Mouse (Mus musculus) adrenal gland, adult 18-20 months (tissue): ENCODE results near the gene Tmem178b. TPM values are rescaled to one million over a fixed set of nuclear protein-coding genes. Genes with fewer than 3 reads are reported as not detected.
A peak's percentile ranks its signal among the peaks of the same experiment; 100 is the strongest.

ENCODE experiments used
- DNase-seq, 2 experiments: peaks; one replicate each; pipeline ENCODE4 v3.0.0; 2021 to 2022; ENCODE audit warnings: low spot score in 2 of 2
- long read RNA-seq, 2 experiments: library from polyadenylated mRNA; stranded (forward); transcript quantifications; one replicate each; pipeline ENCODE4 v2.0.0; 2021
- total RNA-seq, 2 experiments: library from RNA; stranded (reverse); gene quantifications; 1 replicate in 1 of 2; 2 replicates in 1 of 2; pipeline ENCODE4 v1.2.3; 2021

Tmem178b gene
- total RNA-seq: 10 to 100 TPM in 1 of 2 experiments, 1 to 10 TPM in 1; 8.4 to 31.7 TPM
- long read RNA-seq, experiment 1: 0 reads
- long read RNA-seq, experiment 2: 0 reads

GRCm38 (mm10) chr6:39872901-39873591 is at the start of gene Tmem178b:
Gene Tmem178b (plus strand): TSS chr6:39873271.
- peak; percentile 31 to 42 for DNase-seq

- DNase-seq: no peak
Measured at GRCm38 (mm10) chr6:39828736-39829135, 44.3 kb upstream of the Tmem178b start.

- DNase-seq: no peak
Measured at GRCm38 (mm10) chr6:39843698-39844342, 29.3 kb upstream of the Tmem178b start.

- DNase-seq: no peak
Measured at GRCm38 (mm10) chr6:39847538-39847937, 25.5 kb upstream of the Tmem178b start.

- peak in 1 of 2 experiments; percentile 5 for DNase-seq
Measured at GRCm38 (mm10) chr6:39848766-39849165, 24.3 kb upstream of the Tmem178b start.

- DNase-seq: no peak
Measured at GRCm38 (mm10) chr6:39849667-39850066, 23.4 kb upstream of the Tmem178b start.

- peak; percentile 30 to 48 for DNase-seq
Measured at GRCm38 (mm10) chr6:39870271-39871135, 2.6 kb upstream of the Tmem178b start.

GRCm38 (mm10) chr6:39871381-39872305 is 1.4 kb upstream of the Tmem178b start:
- peak; percentile 60 to 68 for DNase-seq

GRCm38 (mm10) chr6:39872306-39872900 is 668 bp upstream of the Tmem178b start:
- DNase-seq: peak; percentile 43 to 68

GRCm38 (mm10) chr6:39875186-39875585 is 2.1 kb downstream of the Tmem178b start:
- no peak for DNase-seq

GRCm38 (mm10) chr6:39876444-39876843 is 3.4 kb downstream of the Tmem178b start:
- DNase-seq: no peak

GRCm38 (mm10) chr6:39890811-39891210 is 17.7 kb downstream of the Tmem178b start:
- DNase-seq: no peak

- no peak for DNase-seq
Measured at GRCm38 (mm10) chr6:39896500-39896899, 23.4 kb downstream of the Tmem178b start.

- DNase-seq: peak; percentile 5 to 29
Measured at GRCm38 (mm10) chr6:39899231-39899630, 26.2 kb downstream of the Tmem178b start.

GRCm38 (mm10) chr6:39903220-39903773 is 30.2 kb downstream of the Tmem178b start:
- no peak for DNase-seq

GRCm38 (mm10) chr6:39903845-39904244 is 30.8 kb downstream of the Tmem178b start:
- no peak for DNase-seq

GRCm38 (mm10) chr6:39914956-39915355 is 41.9 kb downstream of the Tmem178b start:
- no peak for DNase-seq

GRCm38 (mm10) chr6:39915636-39916281 is 42.7 kb downstream of the Tmem178b start:
- DNase-seq: no peak

- DNase-seq: no peak
Measured at GRCm38 (mm10) chr6:39916514-39916913, 43.4 kb downstream of the Tmem178b start.
